Mouse (Mus musculus) E14TG2a.4 (cell line): ENCODE data around the gene Tmem107.

ENCODE experiments used
- CTCF ChIP-seq: conservative IDR thresholded peaks from 2 replicates; pipeline ENCODE4 v1.5.1; 2014; ENCODE audit warnings: low read length
- NANOG ChIP-seq: IDR thresholded peaks from 2 replicates; pipeline ENCODE4 v1.6.1; 2014; ENCODE audit warnings: borderline replicate concordance, low read length, mixed read lengths
- POU5F1 ChIP-seq: IDR thresholded peaks from 2 replicates; pipeline ENCODE4 v1.6.1; 2014; ENCODE audit warnings: low read length, borderline replicate concordance

GRCm38 (mm10) chr11:69065394-69065925, 5.1 kb upstream of the Tmem107 start:
- TF ChIP-seq CTCF = no peak
- no peak for TF ChIP-seq POU5F1
- TF ChIP-seq NANOG = no peak
